Mouse (Mus musculus): ENCODE measurements around the gene Cth. TPM values are rescaled to one million over a fixed set of nuclear protein-coding genes. Genes with fewer than 3 reads are reported as not detected.

The Cth gene
- polyA plus RNA-seq, 1 experiment from 2014 or later, result 30.0 TPM

GRCm38 (mm10) chr3:157848503-157848902, 76.4 kb downstream of the Cth start:
- no peaks in the 10 kb centered on the region for H3K9me3 ChIP-seq (replicated peaks)
- no peak overlapping the region for H3K27ac ChIP-seq
- H3K4me1 ChIP-seq, result peaks cover 12% of the 10 kb centered on the region
- DNase-seq (ENCODE audit: low spot score), result no peak
- WGBS, result 37% methylated on average over 2 of the region's 2 CpGs
- no peak overlapping the region for H3K4me3 ChIP-seq
- no peaks in the 10 kb centered on the region for H3K36me3 ChIP-seq
- H3K27me3 ChIP-seq (ENCODE audit: low read depth, poor library complexity, severe bottlenecking), result no peaks in the 10 kb centered on the region

GRCm38 (mm10) chr3:157847338-157848284, 77.3 kb downstream of the Cth start:
- WGBS, result 69% methylated on average over 7 of the region's 7 CpGs
- no peak overlapping the region for H3K4me3 ChIP-seq
- H3K36me3 ChIP-seq, result no peaks in the 10 kb centered on the region
- H3K27me3 ChIP-seq (ENCODE audit: low read depth, poor library complexity, severe bottlenecking), result no peaks in the 10 kb centered on the region
- no peak overlapping the region for H3K27ac ChIP-seq
- peaks cover 12% of the 10 kb centered on the region for H3K4me1 ChIP-seq
- DNase-seq (ENCODE audit: low spot score), result no peak
- H3K9me3 ChIP-seq (replicated peaks), result no peaks in the 10 kb centered on the region

Other genes with a start within 250 kb of the Cth start
- 16.5 and 17.9 TPM in 2 replicates for gene Ankrd13c, start 22.2 kb upstream of the Cth start, polyA plus RNA-seq (2016; fragmentation: Nextera tagmentation; extraction: Ambion mirVana)
- gene Srsf11, start 111.6 kb upstream of the Cth start, polyA plus RNA-seq (2016; fragmentation: Nextera tagmentation; extraction: Ambion mirVana), result 321 and 333 TPM in 2 replicates
- 82.3 and 82.7 TPM in 2 replicates for gene Lrrc40, start 111.6 kb upstream of the Cth start, polyA plus RNA-seq (2016; fragmentation: Nextera tagmentation; extraction: Ambion mirVana)